Mouse (Mus musculus): Measurements from ENCODE around the gene Slc25a15. TPM values are rescaled to one million over a fixed set of nuclear protein-coding genes. Genes with fewer than 3 reads are reported as not detected.

The Slc25a15 gene
- polyA plus RNA-seq, 1 experiment from 2014 or later, result 7.1 TPM

- H3K4me2 ChIP-seq (ENCODE audit: low read length), result no peak overlapping the region
- no peak overlapping the region for H3K27ac ChIP-seq (ENCODE audit: low read length)
- no peak overlapping the region for H3K4me3 ChIP-seq (ENCODE audit: low read depth, low read length)
- 96% methylated on average over 5 of the region's 5 CpGs for WGBS
- H3K9ac ChIP-seq (ENCODE audit: low read depth, low read length), result no peak overlapping the region
- no peak for ATAC-seq
- no peaks in the 10 kb centered on the region for H3K4me1 ChIP-seq (ENCODE audit: control insufficient read depth, insufficient read depth, low read length)
- peaks cover under 1% of the 10 kb centered on the region; the same call in 1 of the 2 replicates for H3K36me3 ChIP-seq (ENCODE audit: control insufficient read depth, insufficient read depth, low read length)
- H3K27me3 ChIP-seq (ENCODE audit: control insufficient read depth, insufficient read depth, low read depth, low read length), result no peaks in the 10 kb centered on the region
- H3K9me3 ChIP-seq (replicated peaks; ENCODE audit: control insufficient read depth, low read length, poor library complexity, severe bottlenecking), result no peaks in the 10 kb centered on the region
Observed at GRCm38 (mm10) chr8:22376311-22376710, 22.1 kb downstream of the Slc25a15 start.

- no peak overlapping the region for H3K9ac ChIP-seq (ENCODE audit: low read depth, low read length)
- H3K27ac ChIP-seq (ENCODE audit: low read length), result no peak overlapping the region
- no peak for ATAC-seq
- H3K36me3 ChIP-seq (ENCODE audit: control insufficient read depth, insufficient read depth, low read length), result no peaks in the 10 kb centered on the region
- H3K4me3 ChIP-seq (ENCODE audit: low read depth, low read length), result no peak overlapping the region
- no peak overlapping the region for H3K4me2 ChIP-seq (ENCODE audit: low read length)
- no peaks in the 10 kb centered on the region for H3K9me3 ChIP-seq (replicated peaks; ENCODE audit: control insufficient read depth, low read length, poor library complexity, severe bottlenecking)
- no peaks in the 10 kb centered on the region for H3K4me1 ChIP-seq (ENCODE audit: control insufficient read depth, insufficient read depth, low read length)
- H3K27me3 ChIP-seq (ENCODE audit: control insufficient read depth, insufficient read depth, low read depth, low read length), result no peaks in the 10 kb centered on the region
- 91% methylated on average over 6 of the region's 6 CpGs for WGBS
Observed at GRCm38 (mm10) chr8:22359882-22360281, 38.5 kb downstream of the Slc25a15 start.

- no peaks in the 10 kb centered on the region for H3K36me3 ChIP-seq (ENCODE audit: control insufficient read depth, insufficient read depth, low read length)
- H3K27ac ChIP-seq (ENCODE audit: low read length), result no peak overlapping the region
- H3K4me1 ChIP-seq (ENCODE audit: control insufficient read depth, insufficient read depth, low read length), result no peaks in the 10 kb centered on the region
- no peaks in the 10 kb centered on the region for H3K27me3 ChIP-seq (ENCODE audit: control insufficient read depth, insufficient read depth, low read depth, low read length)
- H3K9me3 ChIP-seq (replicated peaks; ENCODE audit: control insufficient read depth, low read length, poor library complexity, severe bottlenecking), result no peaks in the 10 kb centered on the region
- 91% methylated on average over 6 of the region's 6 CpGs for WGBS
- H3K4me3 ChIP-seq (ENCODE audit: low read depth, low read length), result no peak overlapping the region
- no peak overlapping the region for H3K9ac ChIP-seq (ENCODE audit: low read depth, low read length)
- ATAC-seq, result no peak
- H3K4me2 ChIP-seq (ENCODE audit: low read length), result no peak overlapping the region
Observed at GRCm38 (mm10) chr8:22359359-22359758, 39.0 kb downstream of the Slc25a15 start.

- Histone ChIP-seq H3K36me3 (ENCODE audit: control insufficient read depth, insufficient read depth, low read length) (no peaks in the 10 kb centered on the region), H3K4me3 (ENCODE audit: low read depth, low read length) (no peak overlapping the region), H3K27me3 (ENCODE audit: control insufficient read depth, insufficient read depth, low read depth, low read length) (no peaks in the 10 kb centered on the region), H3K4me2 (ENCODE audit: low read length) (no peak overlapping the region), H3K9ac (ENCODE audit: low read depth, low read length) (no peak overlapping the region), H3K9me3 (replicated peaks; ENCODE audit: control insufficient read depth, low read length, poor library complexity, severe bottlenecking) (no peaks in the 10 kb centered on the region), H3K27ac (ENCODE audit: low read length) (no peak overlapping the region), H3K4me1 (ENCODE audit: control insufficient read depth, insufficient read depth, low read length) (no peaks in the 10 kb centered on the region)
- 94% methylated on average over 13 of the region's 13 CpGs for WGBS
- no peak for ATAC-seq
Observed at GRCm38 (mm10) chr8:22335426-22335825, 63.0 kb downstream of the Slc25a15 start.

Other genes starting within 250 kb of the Slc25a15 start
- 6.1 and 9.1 TPM in 2 replicates for gene Nek3, start 232.2 kb downstream of the Slc25a15 start, polyA plus RNA-seq (2015; fragmentation: Nextera tagmentation; extraction: Ambion mirVana)
- 6.6 and 8.4 TPM in 2 replicates for gene Ckap2, start 212.8 kb downstream of the Slc25a15 start, polyA plus RNA-seq (2015; fragmentation: Nextera tagmentation; extraction: Ambion mirVana)
- 41.6 and 44.2 TPM in 2 replicates for gene Vps36, start 205.8 kb downstream of the Slc25a15 start, polyA plus RNA-seq (2015; fragmentation: Nextera tagmentation; extraction: Ambion mirVana)
- gene Thsd1, start 171.3 kb downstream of the Slc25a15 start, polyA plus RNA-seq (2015; fragmentation: Nextera tagmentation; extraction: Ambion mirVana), result 7.1 and 7.3 TPM in 2 replicates
- not detected in 2 replicates for gene Tpte, start 115.2 kb downstream of the Slc25a15 start, polyA plus RNA-seq (2015; fragmentation: Nextera tagmentation; extraction: Ambion mirVana)
- 34.3 and 39.4 TPM in 2 replicates for gene Mrps31, start 12.8 kb upstream of the Slc25a15 start, polyA plus RNA-seq (2015; fragmentation: Nextera tagmentation; extraction: Ambion mirVana)

All from midbrain, embryonic 16.5 days (tissue).